Mouse (Mus musculus) testis, adult 2 months (tissue): ENCODE results near the gene Add3.

Experiments used
- CTCF ChIP-seq: fragments of 200-500 bp; IDR thresholded peaks from 2 replicates; pipeline ENCODE4 v1.5.1; 2012; ENCODE audit warnings: low read depth, mild to moderate bottlenecking, inconsistent platforms, low read length, moderate library complexity; ENCODE audit not compliant: control insufficient read depth, insufficient read depth, insufficient replicate concordance
- POLR2A ChIP-seq: fragments of 200-500 bp; IDR thresholded peaks from 2 replicates; pipeline ENCODE4 v1.6.1; 2012; ENCODE audit warnings: low read depth, mild to moderate bottlenecking, inconsistent platforms, low read length, moderate library complexity; ENCODE audit not compliant: control insufficient read depth

DNA sequence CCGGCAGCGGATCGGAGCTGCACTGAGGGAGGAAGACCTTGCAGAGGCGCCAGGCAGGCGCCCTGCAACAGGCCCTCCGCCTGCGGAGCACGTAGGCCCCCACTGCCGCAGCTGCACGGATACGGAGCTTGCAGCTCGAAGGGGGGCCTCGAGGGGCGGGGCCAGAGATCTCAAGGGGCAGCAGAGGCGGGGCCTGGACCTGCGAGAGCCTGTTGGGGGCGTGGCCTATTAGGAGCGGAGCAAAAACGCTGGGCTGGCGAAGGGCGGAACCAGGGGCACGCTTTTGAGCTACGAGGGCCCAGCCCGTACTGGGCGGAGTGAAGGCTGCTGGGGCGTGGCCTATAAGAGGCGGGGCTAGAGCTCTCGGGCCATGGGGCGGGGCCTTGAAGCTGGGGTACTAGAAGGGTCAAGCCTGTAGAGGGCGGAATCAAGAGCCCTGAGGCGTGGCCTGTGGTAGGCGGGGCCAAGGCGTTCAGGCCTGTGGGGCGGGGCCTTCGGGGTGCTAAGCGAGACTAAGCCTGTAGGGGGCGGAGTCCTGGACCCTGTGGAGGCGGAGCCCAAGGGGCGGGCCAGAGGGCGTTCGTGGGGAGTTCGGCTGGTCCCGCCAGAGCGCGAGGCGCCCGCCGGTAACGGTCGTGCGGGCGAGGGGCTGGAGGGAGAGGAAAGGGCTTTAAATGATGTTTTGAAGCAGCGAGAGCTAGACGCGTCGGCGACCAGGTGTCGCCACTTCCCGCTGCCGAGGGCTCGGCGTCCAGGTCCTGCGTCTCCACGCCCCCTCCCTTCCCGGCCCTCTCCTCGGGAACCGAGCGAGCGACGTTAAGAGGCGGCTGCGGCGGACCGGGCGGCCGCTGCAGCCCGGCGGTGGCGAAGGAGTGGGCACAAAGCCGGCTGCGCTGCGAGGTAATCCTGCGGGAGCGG, 2.2 kb downstream of the Add3 start:
- TF ChIP-seq CTCF (peak; percentile 46; the same call in 1 of the 2 replicates), POLR2A (peak; percentile 99)
